Mouse (Mus musculus): ENCODE data around the gene Tln2. TPM values are rescaled to one million over a fixed set of nuclear protein-coding genes. Genes with fewer than 3 reads are reported as not detected.

Gene Tln2
- total RNA-seq, 2 experiments from 2014 or later: 86.0 to 96.7 TPM

DNA sequence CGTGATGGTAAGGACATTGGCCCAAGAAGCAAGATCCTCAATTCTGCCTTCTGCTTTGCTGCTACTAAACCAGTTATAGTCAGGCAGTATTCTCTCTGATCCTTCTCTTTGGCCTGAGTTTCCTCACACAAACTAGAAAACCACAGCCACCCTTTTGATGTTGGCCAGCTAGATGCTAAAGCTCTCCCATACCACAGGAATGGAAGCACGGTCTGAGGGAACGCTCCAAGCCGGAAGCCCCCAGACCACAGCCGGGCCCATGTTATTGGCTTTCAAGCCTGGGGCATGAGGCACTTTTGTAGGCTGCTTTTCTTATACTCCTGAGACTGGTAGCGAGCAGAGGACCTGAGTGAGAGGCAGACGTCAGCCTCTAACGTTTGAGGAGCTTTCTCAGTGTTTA, 383.4 kb downstream of the Tln2 start:
- intact Hi-C loops (cut with DNase I): no loop called here
- DNase-seq: no peak

DNA sequence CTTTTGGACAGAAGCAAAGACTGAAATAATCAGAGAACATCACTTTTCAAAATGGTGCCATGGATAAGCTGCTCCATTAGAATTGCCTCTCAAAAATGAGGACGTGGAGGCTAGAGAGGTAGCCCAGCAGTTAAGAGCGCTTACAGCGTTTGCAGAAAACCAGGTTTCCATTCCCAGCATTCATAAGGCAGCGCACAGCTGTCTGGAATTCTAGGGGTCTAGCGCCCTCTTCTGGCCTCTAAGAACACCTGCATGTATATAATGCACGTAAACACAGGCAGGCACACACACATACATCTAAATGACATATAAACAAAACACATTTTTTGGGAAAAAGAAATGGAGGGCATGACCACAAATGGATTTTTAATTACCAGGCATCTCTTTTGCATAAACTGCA, 385.7 kb downstream of the Tln2 start:
- intact Hi-C loops (cut with DNase I): no loop called here
- DNase-seq: no peak

DNA sequence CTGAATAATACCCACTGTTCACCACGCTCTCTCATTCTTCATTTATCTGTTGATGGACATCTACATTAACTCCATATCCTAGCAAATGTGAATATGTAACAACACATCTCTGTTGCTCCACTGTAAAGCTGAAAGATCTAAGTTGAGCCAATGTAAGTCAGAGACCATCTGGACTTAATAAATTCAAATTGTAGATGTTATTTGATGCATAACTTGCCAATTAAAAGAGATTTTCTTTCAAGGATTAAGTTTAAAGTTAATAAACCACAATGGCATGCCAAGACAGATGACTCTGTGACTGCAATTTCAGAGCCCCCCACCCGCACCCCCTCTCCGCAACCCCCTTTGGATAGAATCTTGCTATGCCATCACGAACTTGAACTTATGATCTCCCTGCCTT, 386.3 kb downstream of the Tln2 start:
- DNase-seq: no peak
- intact Hi-C loops (cut with DNase I): no loop called here

DNA sequence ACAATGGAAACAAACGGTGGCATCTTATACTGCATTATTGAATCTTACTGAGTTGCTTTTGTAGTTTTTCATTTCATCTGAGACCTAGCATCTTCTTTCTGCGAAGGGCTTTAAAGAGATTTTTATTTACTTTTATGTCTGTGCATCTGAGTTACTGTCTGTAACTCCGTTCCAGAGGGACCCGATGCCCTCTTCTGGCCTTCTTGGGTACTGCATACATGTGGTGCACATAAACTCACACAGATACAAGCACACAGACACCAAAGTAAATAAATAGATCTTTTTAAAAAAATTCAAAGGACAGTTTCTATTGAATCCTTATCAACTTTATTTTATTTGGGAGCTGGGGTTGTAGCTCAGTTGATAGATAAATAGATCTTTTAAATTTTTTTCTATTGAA, 388.1 kb downstream of the Tln2 start:
- intact Hi-C loops (cut with DNase I): no loop called here
- DNase-seq: no peak

DNA sequence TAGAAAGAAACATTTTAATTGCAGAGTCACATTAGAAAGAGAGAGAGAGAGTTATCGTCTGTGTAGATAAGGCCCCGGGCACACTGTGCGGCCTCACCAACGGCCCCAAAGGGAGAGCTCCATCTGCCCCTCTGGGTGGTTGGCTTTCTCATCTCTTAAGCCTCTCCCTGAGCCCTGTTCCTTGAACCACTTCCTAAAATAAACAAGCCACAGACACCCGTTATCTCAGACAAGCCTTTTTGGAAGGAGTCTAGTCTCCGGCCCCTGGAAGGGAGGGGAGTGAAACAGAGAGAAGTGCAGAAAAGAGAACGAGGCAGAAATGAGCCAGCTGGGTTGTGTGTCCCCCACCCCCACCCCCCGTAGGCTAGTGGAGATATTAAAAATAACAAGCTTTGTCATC, 388.7 kb downstream of the Tln2 start:
- intact Hi-C loops (cut with DNase I): no loop called here
- peak; percentile 52 to 58 for DNase-seq

DNA sequence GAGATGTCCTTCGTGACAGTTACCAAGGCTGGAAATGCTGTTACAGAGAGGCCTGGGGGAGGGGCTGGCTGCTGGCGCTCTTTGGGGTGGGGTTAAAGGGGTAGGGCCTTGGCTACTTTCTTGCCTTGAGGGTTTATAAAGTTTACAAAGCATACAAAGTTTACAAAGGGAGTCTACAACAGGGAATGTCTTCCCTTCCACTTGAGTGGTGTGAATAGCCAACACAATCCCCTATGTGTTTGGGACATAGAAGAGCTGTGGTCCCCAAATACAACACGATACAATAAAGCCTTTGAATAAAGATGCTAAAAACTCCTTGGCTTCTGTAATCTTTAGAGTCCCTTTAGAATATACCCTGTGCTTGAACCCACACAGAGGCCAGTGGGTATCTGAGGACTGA, 389.5 kb downstream of the Tln2 start:
- intact Hi-C loops (cut with DNase I): no loop called here
- DNase-seq: no peak

Small RNA genes lying within 50 kb of the gene (microRNA-seq; reads per million reads assigned to microRNA genes)
- gene Mir190a: 78.2 to 128 reads per million in 2 experiments

Other genes starting within 250 kb of the Tln2 start
- gene C2cd4b, start 199.7 kb upstream of the Tln2 start, total RNA-seq (2021): 1 to 10 TPM; 1.7 to 2.6 TPM